Mouse (Mus musculus): ENCODE data around the gene Kcnj4. TPM values are rescaled to one million over a fixed set of nuclear protein-coding genes. Genes with fewer than 3 reads are reported as not detected.

Gene Kcnj4
- not detected for polyA plus RNA-seq (2014; fragmentation: Illumina TruSeq; extraction: RNeasy Lipid Tissue Mini Kit (QIAGEN cat#74804); ENCODE audit: low read depth, low replicate concordance)

DNA sequence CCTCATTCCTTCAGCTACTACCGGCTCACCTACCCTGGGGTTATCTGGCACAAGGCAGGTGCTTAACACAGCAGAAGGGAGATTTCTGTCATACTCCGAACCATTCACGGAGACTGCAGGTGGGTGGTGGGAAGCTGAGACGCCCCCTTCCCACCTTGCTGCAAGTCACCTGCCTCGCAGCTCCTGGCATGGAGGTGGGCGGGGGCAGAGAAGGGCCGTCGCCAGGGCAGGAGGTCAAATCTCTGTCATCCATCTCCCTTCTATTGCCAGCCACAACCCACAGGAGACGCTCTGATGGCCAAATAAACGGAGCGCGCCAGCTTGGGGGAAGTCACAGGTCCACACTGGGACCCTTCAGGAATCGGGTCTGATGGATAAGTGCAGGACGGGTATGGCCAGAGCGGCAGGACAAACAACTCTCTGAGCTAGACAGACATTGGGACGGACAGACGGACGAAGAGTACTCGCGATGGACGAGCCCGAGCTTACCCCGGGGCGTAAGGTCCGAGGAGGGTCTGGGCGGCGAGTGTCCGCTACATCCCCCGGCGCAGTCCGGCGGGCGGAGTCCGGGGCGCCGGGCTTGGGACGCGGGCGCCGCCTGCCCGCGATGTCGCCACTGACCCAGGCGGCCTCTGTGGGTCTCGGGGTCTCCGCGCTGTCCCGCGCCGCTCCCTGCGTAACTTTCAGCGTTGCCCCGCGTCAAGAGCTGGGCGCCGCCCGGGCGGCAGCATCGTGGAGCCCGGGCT is at the start of gene Kcnj4:
Gene Kcnj4 (minus strand): TSS at position 535 of the 746 bp plus-strand sequence.

DNA sequence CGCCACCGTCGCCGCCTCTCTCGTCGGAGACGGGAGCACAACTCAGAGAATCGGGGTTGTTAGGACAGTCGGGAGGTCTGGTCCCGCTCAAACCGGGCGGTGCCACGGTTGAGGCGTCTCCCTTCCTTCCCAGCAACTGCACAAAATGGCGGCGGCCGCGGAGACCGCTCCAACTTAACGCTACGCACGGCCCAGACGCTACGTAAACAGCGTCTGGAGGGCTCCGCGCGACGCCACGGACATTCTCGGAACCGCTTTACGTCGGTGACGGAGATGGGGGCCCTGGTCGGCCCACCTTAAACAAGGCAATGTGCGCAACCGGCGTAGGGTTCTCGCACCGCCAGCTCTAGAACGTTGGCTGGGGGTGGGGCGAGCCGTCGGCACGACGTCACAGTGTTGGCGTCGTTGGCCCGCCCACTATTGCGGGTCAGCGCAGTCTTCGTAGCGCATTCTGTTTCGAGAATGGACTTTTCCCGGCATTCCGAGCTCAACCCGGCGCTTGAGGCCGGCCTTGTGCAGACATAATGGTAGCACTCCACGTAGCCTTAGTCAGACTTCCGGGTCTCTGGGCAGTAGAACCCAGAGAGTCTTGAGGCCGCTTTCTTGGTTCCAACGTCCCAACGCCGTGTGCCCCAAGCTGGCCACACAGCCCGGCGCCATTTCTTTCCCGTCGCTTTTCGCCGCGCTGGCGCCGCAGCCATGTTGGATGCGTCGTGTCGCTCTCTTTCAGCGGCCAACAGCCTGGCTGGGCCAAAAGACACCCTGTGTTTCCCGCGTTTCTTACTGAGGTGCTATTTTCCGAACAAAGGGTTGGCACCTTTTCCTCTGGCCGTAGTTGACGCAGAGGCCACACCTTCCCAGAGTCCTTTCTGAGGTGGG is 41.6 kb upstream of the Kcnj4 start, which contains the start of gene Ddx17:
Gene Ddx17 (minus strand): TSS at position 332 of the 879 bp plus-strand sequence.

DNA sequence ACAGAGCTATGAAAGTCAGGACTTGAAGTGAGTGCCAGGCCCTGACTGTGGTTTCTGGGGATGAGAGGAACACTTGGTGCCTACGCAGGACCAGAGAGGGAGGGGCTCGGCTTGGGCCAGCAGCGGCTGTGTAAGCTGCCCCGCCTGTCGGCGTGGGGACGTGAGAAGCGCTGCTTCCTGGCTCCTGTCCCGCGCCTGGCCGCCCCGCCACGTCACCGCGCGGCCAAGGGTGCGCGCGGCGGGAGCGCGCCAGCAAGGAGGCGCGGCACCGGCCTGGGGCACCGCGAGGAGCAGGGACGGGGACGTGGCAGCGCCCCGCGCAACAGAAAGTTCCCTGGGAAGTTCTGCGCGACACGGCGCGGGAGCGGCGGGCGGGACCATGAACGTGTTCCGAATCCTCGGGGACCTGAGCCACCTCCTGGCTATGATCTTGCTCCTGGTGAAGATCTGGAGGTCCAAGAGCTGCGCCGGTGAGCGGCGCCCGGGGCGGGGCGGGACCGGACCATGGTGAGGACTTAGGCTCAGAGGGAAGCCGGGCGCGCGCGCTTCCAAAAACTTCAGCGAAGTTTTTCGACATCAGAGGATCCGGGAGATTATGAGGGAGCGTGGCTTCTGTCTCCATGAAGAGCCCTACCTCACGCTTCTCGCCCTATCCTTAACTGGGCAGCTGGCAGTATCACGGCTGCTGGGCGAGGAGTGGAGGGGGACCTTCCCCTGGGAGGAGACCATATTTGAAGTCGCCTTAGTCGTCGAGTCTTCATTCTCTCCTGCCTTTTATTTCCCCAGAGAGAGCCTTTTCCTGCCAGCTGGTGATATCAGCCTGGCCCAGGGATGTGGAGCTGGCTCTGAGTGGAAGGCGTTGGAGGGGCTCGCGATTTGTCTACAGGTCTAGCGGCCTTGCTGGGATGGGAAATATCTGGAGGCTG is 11.4 kb upstream of the Kcnj4 start, which contains the start of gene Kdelr3:
Gene Kdelr3 (plus strand): TSS at position 241 of the 926 bp plus-strand sequence.

DNA sequence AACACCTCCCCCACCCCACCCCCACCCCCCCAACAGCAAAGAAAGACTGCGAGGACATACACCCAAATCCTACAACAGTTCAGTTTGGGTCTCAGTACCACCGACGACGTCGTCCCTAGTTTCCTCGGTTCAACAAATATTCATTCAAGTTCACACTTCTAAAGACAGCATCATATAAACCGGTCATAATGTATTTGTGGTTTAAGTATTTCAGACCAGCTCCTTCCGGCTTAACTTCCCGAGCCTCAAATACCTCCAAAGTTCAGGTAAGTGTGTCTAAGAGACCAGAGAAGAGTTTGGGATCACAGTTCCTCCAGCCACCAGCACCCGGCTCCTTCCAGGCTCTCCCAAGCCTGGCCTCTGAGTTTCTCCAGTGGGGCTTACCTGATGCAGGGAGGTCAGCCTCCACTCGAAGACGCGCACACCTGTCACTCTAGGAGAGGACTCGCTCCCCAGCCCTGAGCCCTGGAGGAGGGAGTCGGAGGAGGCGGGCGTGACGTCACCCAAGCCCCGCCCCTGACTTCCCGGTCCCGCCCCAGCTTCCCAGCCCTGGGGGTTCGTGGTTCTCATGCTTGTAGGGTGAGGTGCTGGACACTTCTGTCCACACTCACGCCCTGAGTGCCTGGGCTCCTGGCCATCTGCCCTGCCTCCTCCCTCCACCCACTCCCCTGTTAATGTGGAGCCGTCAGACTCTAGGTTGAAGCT is 49.8 kb downstream of the Kcnj4 start, which contains the start of gene Csnk1e:
Gene Csnk1e (minus strand): TSS at position 461 of the 705 bp plus-strand sequence.

Other genes starting within 250 kb of the Kcnj4 start
- gene Baiap2l2, start 219.7 kb downstream of the Kcnj4 start, polyA plus RNA-seq (2014; fragmentation: Illumina TruSeq; extraction: RNeasy Lipid Tissue Mini Kit (QIAGEN cat#74804); ENCODE audit: low read depth, low replicate concordance), result 7.9 TPM
- gene Pla2g6, start 176.9 kb downstream of the Kcnj4 start, polyA plus RNA-seq (2014; fragmentation: Illumina TruSeq; extraction: RNeasy Lipid Tissue Mini Kit (QIAGEN cat#74804); ENCODE audit: low read depth, low replicate concordance), result not detected
- 3.6 TPM for gene Maff, start 158.6 kb downstream of the Kcnj4 start, polyA plus RNA-seq (2014; fragmentation: Illumina TruSeq; extraction: RNeasy Lipid Tissue Mini Kit (QIAGEN cat#74804); ENCODE audit: low read depth, low replicate concordance)
- gene Tmem184b, start 101.7 kb downstream of the Kcnj4 start, polyA plus RNA-seq (2014; fragmentation: Illumina TruSeq; extraction: RNeasy Lipid Tissue Mini Kit (QIAGEN cat#74804); ENCODE audit: low read depth, low replicate concordance), result 8.4 TPM
- 7.4 TPM for gene Csnk1e, start 49.7 kb downstream of the Kcnj4 start, polyA plus RNA-seq (2014; fragmentation: Illumina TruSeq; extraction: RNeasy Lipid Tissue Mini Kit (QIAGEN cat#74804); ENCODE audit: low read depth, low replicate concordance)
- 17.9 TPM for gene Kdelr3, start 11.2 kb upstream of the Kcnj4 start, polyA plus RNA-seq (2014; fragmentation: Illumina TruSeq; extraction: RNeasy Lipid Tissue Mini Kit (QIAGEN cat#74804); ENCODE audit: low read depth, low replicate concordance)
- gene Ddx17, start 41.5 kb upstream of the Kcnj4 start, polyA plus RNA-seq (2014; fragmentation: Illumina TruSeq; extraction: RNeasy Lipid Tissue Mini Kit (QIAGEN cat#74804); ENCODE audit: low read depth, low replicate concordance), result 534 TPM
- 0.82 TPM for gene Dmc1, start 99.9 kb upstream of the Kcnj4 start, polyA plus RNA-seq (2014; fragmentation: Illumina TruSeq; extraction: RNeasy Lipid Tissue Mini Kit (QIAGEN cat#74804); ENCODE audit: low read depth, low replicate concordance)
- 3.1 TPM for gene Fam227a, start 153.7 kb upstream of the Kcnj4 start, polyA plus RNA-seq (2014; fragmentation: Illumina TruSeq; extraction: RNeasy Lipid Tissue Mini Kit (QIAGEN cat#74804); ENCODE audit: low read depth, low replicate concordance)
- 1.1 TPM for gene Cby1, start 154.0 kb upstream of the Kcnj4 start, polyA plus RNA-seq (2014; fragmentation: Illumina TruSeq; extraction: RNeasy Lipid Tissue Mini Kit (QIAGEN cat#74804); ENCODE audit: low read depth, low replicate concordance)
- 305 TPM for gene Tomm22, start 165.6 kb upstream of the Kcnj4 start, polyA plus RNA-seq (2014; fragmentation: Illumina TruSeq; extraction: RNeasy Lipid Tissue Mini Kit (QIAGEN cat#74804); ENCODE audit: low read depth, low replicate concordance)
- 17.0 TPM for gene Josd1, start 182.7 kb upstream of the Kcnj4 start, polyA plus RNA-seq (2014; fragmentation: Illumina TruSeq; extraction: RNeasy Lipid Tissue Mini Kit (QIAGEN cat#74804); ENCODE audit: low read depth, low replicate concordance)
- 1.8 TPM for gene Gtpbp1, start 185.6 kb upstream of the Kcnj4 start, polyA plus RNA-seq (2014; fragmentation: Illumina TruSeq; extraction: RNeasy Lipid Tissue Mini Kit (QIAGEN cat#74804); ENCODE audit: low read depth, low replicate concordance)
- gene Sun2, start 237.3 kb upstream of the Kcnj4 start, polyA plus RNA-seq (2014; fragmentation: Illumina TruSeq; extraction: RNeasy Lipid Tissue Mini Kit (QIAGEN cat#74804); ENCODE audit: low read depth, low replicate concordance), result 13.4 TPM

Data from sigmoid colon, adult 10 weeks (tissue).